Mouse (Mus musculus): Measurements from ENCODE around the gene Pon1.

DNA sequence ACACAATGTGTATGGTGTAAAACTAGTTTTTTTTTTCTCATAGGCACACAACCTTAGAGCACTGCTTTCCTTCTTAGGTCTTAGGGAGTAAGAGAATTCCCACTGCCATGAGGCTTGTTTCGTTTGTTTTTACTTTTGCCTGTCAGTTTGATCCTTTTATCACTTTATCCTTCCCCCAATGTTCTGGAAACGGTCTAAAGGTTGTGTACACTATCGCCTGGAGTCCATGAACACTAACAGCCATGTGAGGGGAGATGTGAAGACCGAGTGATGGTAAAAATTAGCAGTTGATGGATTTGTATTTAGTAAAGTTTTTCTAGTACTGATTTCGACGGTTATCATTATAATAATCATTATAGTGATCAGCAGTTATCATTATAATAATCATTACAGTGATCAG, 58.8 kb downstream of the Pon1 start:
- TF ChIP-seq CTCF (IDR thresholded peaks at IDR 0.05; ENCODE audit: extremely low read depth, insufficient read depth, low read length) (no peak), POLR2A (IDR thresholded peaks at IDR 0.05; ENCODE audit: extremely low read depth, insufficient read depth, low read length) (no peak)
